Mouse (Mus musculus) megakaryocyte, embryonic 14.5 days (primary cell): ENCODE measurements around the gene Med15.

ENCODE experiments used
- FLI1 ChIP-seq: IDR thresholded peaks from 2 replicates; pipeline ENCODE4 v1.6.1; 2012; ENCODE audit warnings: low read length, inconsistent platforms, mixed read lengths
- GATA1 ChIP-seq: IDR thresholded peaks from 3 replicates; pipeline ENCODE4 v1.6.1; 2012; ENCODE audit warnings: mixed read lengths, low read length, inconsistent platforms, borderline replicate concordance

DNA sequence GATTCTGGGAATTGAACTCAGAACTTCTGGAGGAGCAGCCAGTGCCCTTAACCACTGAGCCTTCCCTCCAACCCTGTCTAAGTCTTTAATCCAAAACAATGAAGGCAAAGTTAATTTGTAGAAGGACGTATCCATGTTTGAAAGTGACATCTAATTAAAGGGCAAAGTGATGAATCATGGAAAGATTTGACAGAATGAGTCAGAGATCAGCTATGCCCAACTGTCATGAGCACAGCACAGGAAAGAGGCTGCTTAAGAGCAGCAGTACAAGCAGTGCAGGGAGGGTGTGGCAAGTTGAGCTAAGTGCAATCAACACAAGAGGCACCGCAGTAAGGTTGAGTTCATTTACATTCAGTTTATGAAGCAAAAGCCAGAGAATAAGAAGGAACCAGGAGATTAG, 12.4 kb upstream of the Med15 start:
- TF ChIP-seq GATA1 (no peak), FLI1 (no peak)
